Mouse (Mus musculus): ENCODE data around the gene Ager. TPM values are rescaled to one million over a fixed set of nuclear protein-coding genes. Genes with fewer than 3 reads are reported as not detected.
A peak's percentile ranks its signal among the peaks of the same experiment; 100 is the strongest.

Gene Ager
- polyA plus RNA-seq, 1 experiment from 2014 or later, result 2.5 TPM

DNA sequence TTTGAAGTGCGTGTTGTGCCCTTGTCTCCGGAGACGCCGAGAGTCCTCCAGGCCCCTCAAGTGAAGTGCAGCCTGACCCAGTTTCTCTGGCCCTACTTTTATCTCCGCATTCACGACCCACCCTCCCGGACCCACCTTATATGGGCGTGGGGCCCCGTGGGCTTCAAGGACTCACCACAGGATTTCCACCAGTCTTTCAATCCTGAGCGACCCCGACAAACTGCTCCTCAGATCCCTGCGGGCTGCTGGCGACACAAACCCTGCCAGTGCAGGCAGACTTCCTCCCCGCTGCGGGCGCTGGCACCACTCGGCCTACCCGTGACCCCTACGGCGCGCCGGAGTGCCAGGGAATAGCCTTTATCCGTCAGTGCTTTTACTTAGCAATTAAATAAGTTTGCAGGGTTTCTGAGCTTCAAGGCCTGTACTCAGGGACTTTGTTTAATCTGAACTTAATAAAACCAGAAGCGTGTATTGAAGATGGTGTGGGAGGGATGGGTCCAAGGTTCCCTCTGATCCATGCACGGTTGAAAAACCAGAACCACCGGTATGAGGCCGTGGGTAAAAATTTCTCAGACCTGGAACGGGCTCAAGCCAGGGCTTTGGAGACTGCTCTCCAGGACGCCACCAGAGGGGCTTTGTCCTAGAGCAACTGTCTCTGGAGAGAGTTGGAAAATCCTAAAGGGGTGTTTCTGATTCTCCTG is 30.4 kb downstream of the Ager start, which contains the start of gene Ppt2:
Gene Ppt2 (minus strand): TSS at position 568 of the 701 bp plus-strand sequence.
- no peak for ATAC-seq (ENCODE audit: insufficient number of reproducible peaks, low FRiP score, low TSS enrichment, low read depth)
- H3K36me3 ChIP-seq, result peaks cover 19% of the 10 kb centered on the region

GRCm38 (mm10) chr17:34628644-34628967 is 30.9 kb downstream of the Ager start:
- peaks cover 14% of the 10 kb centered on the region for H3K36me3 ChIP-seq
- no peak for ATAC-seq (ENCODE audit: insufficient number of reproducible peaks, low FRiP score, low TSS enrichment, low read depth)
- WGBS, result 36% methylated on average over 5 of the region's 5 CpGs
- H3K4me3 ChIP-seq, result peak overlapping the region; percentile 78
- H3K4me2 ChIP-seq, result peak overlapping the region; percentile 90
- peaks cover 61% of the 10 kb centered on the region for H3K4me1 ChIP-seq
- H3K9me3 ChIP-seq, result no peaks in the 10 kb centered on the region
- H3K27ac ChIP-seq, result peak overlapping the region; percentile 96
- H3K9ac ChIP-seq, result no peak overlapping the region
- H3K27me3 ChIP-seq, result peaks cover 33% of the 10 kb centered on the region

More for the DNA sequence above, 30.4 kb downstream of the Ager start, which contains the start of gene Ppt2:
- Histone ChIP-seq H3K4me3 (peak within 1 kb of the TSS; percentile 78), H3K27ac (peak within 1 kb of the TSS; percentile 96), H3K27me3 (peaks cover 32% of the 10 kb centered on the region), H3K9me3 (no peaks in the 10 kb centered on the region), H3K9ac (peak within 1 kb of the TSS; percentile 65), H3K4me2 (peak within 1 kb of the TSS; percentile 90), H3K4me1 (peaks cover 61% of the 10 kb centered on the region)
- WGBS, result 4% methylated on average over 29 of the region's 29 CpGs

DNA sequence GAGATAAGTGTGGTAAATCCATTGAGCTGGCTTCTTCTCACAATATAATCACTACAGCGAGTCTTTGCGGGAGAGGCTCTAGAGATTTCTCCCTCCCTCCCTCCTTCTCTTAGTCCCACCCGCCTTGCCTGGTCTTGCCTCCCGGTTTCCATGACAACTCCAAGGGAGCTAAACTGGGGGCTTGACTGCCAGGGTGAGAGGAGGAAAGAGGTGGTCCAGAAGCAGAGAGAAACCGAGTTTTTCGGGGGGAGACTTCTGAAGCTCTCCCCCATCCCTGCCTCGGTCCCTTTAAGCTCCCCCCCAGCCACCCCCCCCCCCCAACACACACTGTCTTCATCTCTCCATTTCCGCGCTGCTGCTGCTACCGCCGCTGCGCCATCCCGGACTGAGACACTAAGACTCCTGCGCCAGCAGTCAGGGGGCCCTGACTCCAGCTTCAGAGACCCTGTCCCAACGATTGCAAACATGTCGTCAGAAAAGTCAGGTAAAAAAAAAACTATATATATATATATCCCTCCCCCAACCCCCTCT is 31.6 kb downstream of the Ager start, which contains the start of gene Prrt1:
Gene Prrt1 (plus strand): TSS at position 313 of the 531 bp plus-strand sequence.
- H3K27me3 ChIP-seq, result peaks cover 33% of the 10 kb centered on the region
- H3K9ac ChIP-seq, result peak within 1 kb of the TSS; percentile 65; the same call in 1 of the 2 replicates
- peak within 1 kb of the TSS; percentile 78 for H3K4me3 ChIP-seq
- H3K36me3 ChIP-seq, result peaks cover 10% of the 10 kb centered on the region
- ATAC-seq (ENCODE audit: insufficient number of reproducible peaks, low FRiP score, low TSS enrichment, low read depth), result no peak
- H3K9me3 ChIP-seq, result no peaks in the 10 kb centered on the region
- H3K27ac ChIP-seq, result peak within 1 kb of the TSS; percentile 96
- peaks cover 61% of the 10 kb centered on the region for H3K4me1 ChIP-seq
- 4% methylated on average over 16 of the region's 16 CpGs for WGBS
- H3K4me2 ChIP-seq, result peak within 1 kb of the TSS; percentile 90

GRCm38 (mm10) chr17:34629796-34630603 is 32.3 kb downstream of the Ager start:
- Histone ChIP-seq H3K27ac (no peak overlapping the region), H3K9ac (no peak overlapping the region), H3K4me2 (peak overlapping the region; percentile 90; the same call in 1 of the 2 replicates), H3K4me3 (peak overlapping the region; percentile 78), H3K27me3 (peaks cover 33% of the 10 kb centered on the region), H3K36me3 (peaks cover 8% of the 10 kb centered on the region), H3K4me1 (peaks cover 61% of the 10 kb centered on the region), H3K9me3 (no peaks in the 10 kb centered on the region)
- 25% methylated on average over 12 of the region's 12 CpGs for WGBS
- ATAC-seq (ENCODE audit: insufficient number of reproducible peaks, low FRiP score, low TSS enrichment, low read depth), result no peak

GRCm38 (mm10) chr17:34630761-34631301 is 33.2 kb downstream of the Ager start:
- H3K27ac ChIP-seq, result no peak overlapping the region
- peaks cover 61% of the 10 kb centered on the region for H3K4me1 ChIP-seq
- WGBS, result 3% methylated on average over 42 of the region's 48 CpGs
- H3K9me3 ChIP-seq, result no peaks in the 10 kb centered on the region
- H3K27me3 ChIP-seq, result peaks cover 33% of the 10 kb centered on the region
- H3K4me2 ChIP-seq, result peak overlapping the region; percentile 42
- ATAC-seq (ENCODE audit: insufficient number of reproducible peaks, low FRiP score, low TSS enrichment, low read depth), result no peak
- peak overlapping the region; percentile 78 for H3K4me3 ChIP-seq
- H3K9ac ChIP-seq, result no peak overlapping the region; the same call in 1 of the 2 replicates
- no peaks in the 10 kb centered on the region for H3K36me3 ChIP-seq

GRCm38 (mm10) chr17:34631647-34632046 is 34.0 kb downstream of the Ager start:
- Histone ChIP-seq H3K27me3 (peaks cover 33% of the 10 kb centered on the region), H3K9ac (no peak overlapping the region), H3K4me3 (peak overlapping the region; percentile 39), H3K4me1 (peaks cover 53% of the 10 kb centered on the region), H3K27ac (no peak overlapping the region), H3K4me2 (peak overlapping the region; percentile 79), H3K9me3 (no peaks in the 10 kb centered on the region), H3K36me3 (no peaks in the 10 kb centered on the region)
- 6% methylated on average over 12 of the region's 12 CpGs for WGBS
- ATAC-seq (ENCODE audit: insufficient number of reproducible peaks, low FRiP score, low TSS enrichment, low read depth), result no peak

GRCm38 (mm10) chr17:34632261-34632691 is 34.6 kb downstream of the Ager start:
- peak; percentile 49 for ATAC-seq (ENCODE audit: insufficient number of reproducible peaks, low FRiP score, low TSS enrichment, low read depth)
- under 1% methylated on average over 26 of the region's 26 CpGs for WGBS
- peaks cover 50% of the 10 kb centered on the region for H3K4me1 ChIP-seq

GRCm38 (mm10) chr17:34635671-34636070 is 38.0 kb downstream of the Ager start:
- Histone ChIP-seq H3K4me3 (no peak overlapping the region), H3K4me2 (no peak overlapping the region), H3K9me3 (no peaks in the 10 kb centered on the region), H3K27ac (no peak overlapping the region), H3K36me3 (no peaks in the 10 kb centered on the region), H3K4me1 (peaks cover 26% of the 10 kb centered on the region), H3K27me3 (peaks cover 20% of the 10 kb centered on the region), H3K9ac (no peak overlapping the region)
- WGBS, result 56% methylated on average over 2 of the region's 2 CpGs
- no peak for ATAC-seq (ENCODE audit: insufficient number of reproducible peaks, low FRiP score, low TSS enrichment, low read depth)

More at GRCm38 (mm10) chr17:34632261-34632691, 34.6 kb downstream of the Ager start:
- Histone ChIP-seq H3K36me3 (no peaks in the 10 kb centered on the region), H3K27me3 (peaks cover 33% of the 10 kb centered on the region), H3K9ac (0 out of 2 replicates have a peak overlapping the region, but pooled peaks have one; percentile 7), H3K27ac (no peak overlapping the region), H3K9me3 (no peaks in the 10 kb centered on the region), H3K4me3 (peak overlapping the region; percentile 39), H3K4me2 (peak overlapping the region; percentile 79)

DNA sequence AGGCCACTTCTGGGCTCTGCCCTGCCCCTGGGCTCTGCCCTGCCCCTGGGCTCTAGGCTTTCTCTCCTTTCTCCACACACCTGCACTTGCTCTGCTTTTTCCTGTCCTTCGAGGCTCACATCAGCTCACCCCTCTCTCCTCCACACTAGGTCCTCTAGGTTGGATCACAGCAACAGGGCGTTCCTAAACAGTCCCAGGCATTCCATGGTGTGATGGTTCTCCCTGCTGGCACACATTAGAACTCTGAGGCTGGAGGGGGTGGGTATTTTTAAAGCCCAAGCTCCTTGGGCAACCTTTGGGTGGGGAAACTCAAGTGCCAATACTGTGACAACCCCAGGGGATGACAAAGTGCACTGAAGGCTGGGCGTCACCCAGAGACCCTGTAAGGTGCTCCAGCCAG is 39.8 kb downstream of the Ager start:
- 55% methylated on average over 3 of the region's 3 CpGs for WGBS
- Histone ChIP-seq H3K4me1 (peaks cover 17% of the 10 kb centered on the region), H3K9ac (no peak overlapping the region), H3K4me3 (no peak overlapping the region), H3K4me2 (no peak overlapping the region), H3K9me3 (no peaks in the 10 kb centered on the region), H3K27me3 (peaks cover 7% of the 10 kb centered on the region; the same call in 1 of the 2 replicates), H3K36me3 (no peaks in the 10 kb centered on the region), H3K27ac (no peak overlapping the region)
- no peak for ATAC-seq (ENCODE audit: insufficient number of reproducible peaks, low FRiP score, low TSS enrichment, low read depth)

GRCm38 (mm10) chr17:34639461-34640255 is 42.0 kb downstream of the Ager start:
- H3K4me1 ChIP-seq, result peaks cover 15% of the 10 kb centered on the region
- no peak overlapping the region for H3K4me2 ChIP-seq
- H3K27ac ChIP-seq, result no peak overlapping the region
- H3K9me3 ChIP-seq, result no peaks in the 10 kb centered on the region
- H3K36me3 ChIP-seq, result no peaks in the 10 kb centered on the region
- 76% methylated on average over 7 of the region's 7 CpGs for WGBS
- H3K27me3 ChIP-seq, result no peaks in the 10 kb centered on the region
- H3K4me3 ChIP-seq, result no peak overlapping the region
- ATAC-seq (ENCODE audit: insufficient number of reproducible peaks, low FRiP score, low TSS enrichment, low read depth), result no peak
- H3K9ac ChIP-seq, result no peak overlapping the region

Data from limb, embryonic 15.5 days (tissue).